Mouse (Mus musculus) c-Kit-positive CD71-positive TER-119-positive erythroid progenitor cells, embryonic 14.5 days (primary cell): ENCODE results near the gene Asf1b.
A peak's percentile ranks its signal among the peaks of the same experiment; 100 is the strongest.
"Not testable (repeated sequence)": the region's sequence is repeated elsewhere in the genome, so short reads cannot be mapped to it uniquely, and the experiment has no call there.

Source experiments
- DNase-seq: peaks from one replicate; pipeline ENCODE4 v3.0.0-alpha.2; 2013; ENCODE audit warnings: low spot score

Asf1b gene

GRCm38 (mm10) chr8:83964015-83964765 lies 8.9 kb downstream of the Asf1b start:
- no peak for DNase-seq

GRCm38 (mm10) chr8:83967701-83968100 lies 12.4 kb downstream of the Asf1b start:
- DNase-seq: no peak

GRCm38 (mm10) chr8:83971121-83971520 lies 15.8 kb downstream of the Asf1b start:
- DNase-seq: no peak

DNA sequence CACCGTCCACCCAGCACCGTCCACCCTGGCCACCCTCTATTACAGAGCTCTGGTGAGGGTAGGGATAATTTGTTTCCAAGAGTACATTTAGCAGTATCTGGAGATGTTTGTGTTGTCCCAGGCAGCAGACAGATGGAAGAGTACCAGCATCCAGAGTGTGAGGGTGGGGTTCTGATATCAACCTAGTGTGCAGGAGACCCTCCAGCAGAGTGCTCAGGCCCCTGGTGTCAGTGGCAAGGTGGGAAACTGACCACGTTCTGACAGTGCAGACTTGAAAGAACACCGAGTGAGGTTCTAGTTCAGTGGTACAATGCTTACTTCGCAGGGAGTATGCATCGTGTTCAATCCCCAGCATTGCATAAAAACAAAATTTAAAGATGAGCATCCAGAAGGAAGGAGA lies 16.4 kb downstream of the Asf1b start:
- DNase-seq: no peak

- DNase-seq: peak; percentile 97
These were observed 17.1 kb downstream of the Asf1b start, which contains the start of gene Prkaca for GRCm38 (mm10) chr8:83972150-83973120. Gene Prkaca, plus strand, starts transcription at chr8:83972993.

DNA sequence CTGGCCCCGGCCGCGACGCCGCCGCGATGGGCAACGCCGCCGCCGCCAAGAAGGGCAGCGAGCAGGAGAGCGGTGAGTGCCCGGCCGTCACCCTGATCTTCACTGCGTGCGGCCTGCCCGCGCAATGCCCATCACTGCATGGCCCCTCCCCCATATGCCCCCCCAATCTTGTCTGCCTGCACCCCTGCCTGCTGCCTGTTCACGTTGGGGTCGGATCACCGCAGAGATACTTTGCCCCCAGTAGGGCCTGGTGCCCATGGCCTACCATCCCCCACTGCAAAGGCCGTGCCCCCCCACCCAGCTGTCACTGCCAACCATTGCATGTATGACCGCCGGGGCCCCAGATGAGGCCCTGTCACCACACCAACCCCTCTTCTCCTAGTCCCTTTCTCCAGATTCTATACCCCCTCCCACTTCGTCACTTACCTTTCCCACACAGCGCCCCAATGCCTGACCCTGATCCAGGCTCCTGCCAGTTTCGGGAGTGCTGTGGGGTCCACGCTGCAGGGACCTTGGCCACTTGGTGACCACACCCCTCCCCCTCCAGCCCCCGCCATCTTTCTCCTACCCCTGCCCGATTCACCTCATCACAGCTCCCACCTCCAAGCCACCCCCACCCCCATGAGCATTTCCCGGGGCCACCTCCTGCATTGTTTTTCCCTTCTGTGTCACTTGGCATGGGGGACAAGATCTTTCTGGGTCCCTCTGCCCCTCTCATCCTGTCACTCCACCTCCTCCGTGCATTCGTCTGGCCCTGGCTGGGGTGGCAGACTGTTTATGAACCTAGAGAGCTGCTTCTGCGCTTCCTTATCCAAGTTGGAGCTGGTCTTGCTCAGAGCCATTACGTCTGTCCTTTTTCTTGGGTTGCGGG lies 18.1 kb downstream of the Asf1b start:
- DNase-seq: no peak

DNA sequence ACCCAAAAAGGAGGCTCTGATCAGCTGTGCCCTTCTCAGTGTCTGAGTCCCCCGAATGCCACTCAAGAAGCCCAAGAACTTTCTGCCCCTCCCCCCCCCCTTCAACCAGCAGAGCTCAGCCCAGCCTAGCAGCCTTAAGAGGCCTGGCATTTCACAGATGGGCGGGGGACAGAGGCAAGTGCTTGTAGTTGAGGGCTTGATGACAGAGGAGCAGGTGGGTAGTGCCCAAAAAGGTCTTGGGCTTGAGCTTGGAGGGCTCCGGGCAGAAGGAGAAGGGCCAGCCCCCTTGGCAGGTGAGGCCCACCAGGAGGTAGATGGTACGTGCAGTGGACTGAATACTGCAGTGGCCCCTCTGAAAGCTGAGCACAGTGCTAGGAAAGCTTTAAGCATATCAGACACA lies 19.2 kb downstream of the Asf1b start:
- DNase-seq: no peak

- DNase-seq: no peak
These were observed 20.9 kb downstream of the Asf1b start for GRCm38 (mm10) chr8:83976101-83976630.

GRCm38 (mm10) chr8:83976779-83977350 lies 21.6 kb downstream of the Asf1b start:
- DNase-seq: no peak

- no peak for DNase-seq
These were observed 22.3 kb downstream of the Asf1b start for GRCm38 (mm10) chr8:83977646-83978045.

- DNase-seq: no peak
These were observed 22.9 kb downstream of the Asf1b start for GRCm38 (mm10) chr8:83978200-83978599.

GRCm38 (mm10) chr8:83980250-83980649 lies 24.9 kb downstream of the Asf1b start:
- DNase-seq: no peak

DNA sequence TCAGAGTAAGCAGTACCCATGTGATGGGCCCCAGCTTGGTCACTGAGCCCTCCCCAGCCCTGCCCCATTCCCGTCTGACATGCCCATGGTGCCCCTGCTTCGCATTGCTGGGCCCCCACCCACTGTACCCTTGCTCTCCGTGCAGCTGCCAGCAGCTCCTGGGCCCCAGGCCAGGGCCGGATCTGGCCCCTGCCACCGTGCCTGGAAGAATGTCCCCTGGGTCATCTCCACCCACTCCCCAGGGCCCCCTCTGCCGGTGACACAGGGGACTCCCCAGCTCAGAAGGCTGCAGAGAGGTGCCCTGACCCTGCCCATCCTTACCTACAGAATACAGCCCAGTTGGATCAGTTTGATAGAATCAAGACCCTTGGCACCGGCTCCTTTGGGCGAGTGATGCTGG lies 25.5 kb downstream of the Asf1b start:
- no peak for DNase-seq

DNA sequence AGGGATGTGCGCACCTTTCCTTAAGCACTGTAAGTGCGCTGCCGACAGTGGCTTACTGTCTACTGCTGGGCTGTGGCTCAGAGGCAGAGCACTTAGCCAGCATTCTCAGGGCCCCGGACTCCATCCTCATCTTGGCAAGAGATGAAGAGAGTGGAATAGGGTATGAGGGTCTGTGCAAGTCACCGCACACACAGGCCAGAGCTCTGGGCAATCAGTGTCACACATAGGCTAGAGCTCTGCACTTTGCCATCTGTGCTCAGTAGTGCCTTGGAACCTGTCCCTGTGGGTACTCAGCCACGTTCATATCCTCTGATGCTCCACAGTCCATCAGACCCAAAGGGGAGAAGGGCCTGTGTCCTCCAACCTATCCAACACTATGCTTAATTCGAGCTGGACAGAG lies 26.2 kb downstream of the Asf1b start:
- DNase-seq: no peak

- DNase-seq: no peak
These were observed 27.1 kb downstream of the Asf1b start for GRCm38 (mm10) chr8:83982449-83982848.

GRCm38 (mm10) chr8:83983222-83983621 lies 27.9 kb downstream of the Asf1b start:
- DNase-seq: not testable (repeated sequence)

DNA sequence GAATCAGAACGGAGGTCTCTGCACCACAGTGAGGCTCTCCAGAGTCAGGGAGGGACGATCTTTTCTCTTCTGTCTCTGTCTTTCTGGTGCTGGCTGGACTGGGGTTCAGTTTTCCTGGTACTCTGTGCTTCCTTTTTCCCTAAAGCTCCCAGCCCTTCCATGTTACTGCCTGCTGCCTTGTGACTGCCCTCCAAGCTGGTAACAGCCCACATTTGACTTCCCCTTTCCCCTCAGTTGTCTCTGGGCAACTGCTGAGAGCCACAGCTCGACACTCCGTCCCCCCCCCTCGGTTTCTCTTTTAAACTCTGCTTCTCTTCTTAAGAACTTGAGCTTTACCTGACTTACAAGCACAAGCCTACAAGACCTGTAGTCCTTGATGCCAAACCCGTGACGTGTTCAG lies 33.9 kb downstream of the Asf1b start:
- no peak for DNase-seq

DNA sequence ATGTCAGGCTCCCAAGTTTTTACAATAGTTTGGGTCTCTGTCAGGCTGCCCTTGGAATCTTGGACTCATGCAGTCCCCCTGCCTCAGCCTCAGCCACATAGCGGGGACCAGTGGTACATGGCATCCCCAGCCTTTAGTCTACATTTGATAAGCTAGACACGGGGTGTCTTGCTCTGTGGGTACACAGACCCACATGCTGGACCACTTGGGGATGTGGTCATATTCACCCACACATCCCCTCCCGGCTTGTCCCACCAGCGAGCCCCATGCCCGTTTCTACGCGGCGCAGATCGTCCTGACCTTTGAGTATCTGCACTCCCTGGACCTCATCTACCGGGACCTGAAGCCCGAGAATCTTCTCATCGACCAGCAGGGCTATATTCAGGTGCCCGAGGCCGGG lies 34.9 kb downstream of the Asf1b start:
- DNase-seq: no peak

- no peak for DNase-seq
These were observed 37.2 kb downstream of the Asf1b start for GRCm38 (mm10) chr8:83992488-83992887.

DNA sequence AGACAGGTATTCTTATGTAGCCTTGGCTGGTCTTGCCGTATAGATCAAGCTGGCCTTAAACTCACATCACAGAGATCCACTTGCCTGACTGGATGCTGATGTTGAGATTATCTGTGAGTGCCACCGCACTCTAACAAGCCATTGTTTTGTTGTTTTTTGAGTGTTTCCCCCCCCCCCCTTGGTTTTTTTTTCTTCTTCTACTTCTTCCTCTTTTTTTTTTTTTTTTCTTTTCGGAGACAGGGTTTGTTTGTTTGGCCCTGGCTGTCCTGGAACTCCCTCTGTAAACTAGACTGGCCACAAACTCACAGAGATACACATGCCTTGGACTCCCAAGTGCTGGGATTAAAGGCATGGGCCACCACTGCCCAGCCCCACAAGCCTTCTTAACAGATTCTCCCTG lies 38.7 kb downstream of the Asf1b start:
- DNase-seq: no peak

DNA sequence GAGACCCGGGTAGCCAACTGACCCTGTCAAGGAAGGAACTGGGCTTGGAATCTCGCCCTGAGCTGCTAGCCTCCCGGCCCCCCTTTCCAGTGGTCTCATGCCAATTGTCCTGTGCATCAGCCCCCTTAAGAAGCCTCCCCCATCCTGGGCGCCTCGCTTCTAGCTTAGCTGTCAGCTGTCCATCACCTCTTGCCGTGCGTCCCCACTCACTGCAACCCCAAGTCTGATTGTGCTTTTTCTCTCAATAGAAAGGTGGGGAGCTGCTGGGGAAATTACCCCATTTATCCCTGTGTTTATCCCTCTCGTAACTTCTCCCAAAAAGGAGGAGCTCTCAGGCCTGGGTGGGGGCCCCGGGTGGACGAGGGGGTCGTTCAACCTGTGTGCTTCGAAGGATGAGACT lies 40.7 kb downstream of the Asf1b start:
- DNase-seq: no peak
